Mouse (Mus musculus): ENCODE measurements around the gene Ist1. TPM values are rescaled to one million over a fixed set of nuclear protein-coding genes. Genes with fewer than 3 reads are reported as not detected.

The Ist1 gene
- total RNA-seq, 1 experiment from 2014 or later = 97.6 TPM

DNA sequence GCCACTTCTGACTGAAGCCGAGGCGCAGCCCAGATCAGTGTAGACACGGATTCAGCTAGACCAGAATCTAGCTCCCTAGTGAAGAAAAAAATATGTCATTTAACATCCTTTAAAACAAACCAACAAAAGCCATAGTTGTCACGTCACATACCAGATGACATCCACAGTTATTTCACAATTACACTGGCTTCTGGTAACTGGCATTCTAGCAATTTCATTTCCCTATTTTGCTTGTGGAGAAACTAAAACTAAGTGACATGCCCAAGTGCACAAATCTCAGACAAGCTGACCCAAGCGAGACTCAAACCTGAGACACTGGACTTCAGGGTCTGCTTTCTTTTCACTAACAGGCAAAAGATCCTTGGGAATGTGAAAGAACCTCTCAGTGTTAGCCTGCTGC lies 10.9 kb downstream of the Ist1 start:
- DNase-seq = no peak

DNA sequence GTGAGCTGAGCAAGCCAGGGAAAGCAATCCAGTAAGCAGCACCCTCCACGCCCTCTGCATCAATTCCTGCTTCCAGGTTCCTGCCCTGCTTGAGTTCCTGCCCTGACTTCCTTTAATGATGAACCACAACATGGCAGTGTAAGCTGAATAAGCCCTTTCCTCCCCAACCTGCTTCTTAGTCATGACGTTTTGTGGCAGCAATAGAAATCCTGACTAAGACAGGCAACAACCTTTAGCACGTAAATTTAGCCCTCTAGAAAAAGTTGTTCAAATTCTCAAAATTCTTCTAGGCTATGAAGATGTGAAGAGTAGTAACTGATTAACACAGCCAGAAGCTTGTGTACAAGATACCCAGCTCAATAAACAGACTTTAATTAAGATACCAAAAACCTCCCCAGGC lies 11.5 kb downstream of the Ist1 start:
- no peak for DNase-seq

DNA sequence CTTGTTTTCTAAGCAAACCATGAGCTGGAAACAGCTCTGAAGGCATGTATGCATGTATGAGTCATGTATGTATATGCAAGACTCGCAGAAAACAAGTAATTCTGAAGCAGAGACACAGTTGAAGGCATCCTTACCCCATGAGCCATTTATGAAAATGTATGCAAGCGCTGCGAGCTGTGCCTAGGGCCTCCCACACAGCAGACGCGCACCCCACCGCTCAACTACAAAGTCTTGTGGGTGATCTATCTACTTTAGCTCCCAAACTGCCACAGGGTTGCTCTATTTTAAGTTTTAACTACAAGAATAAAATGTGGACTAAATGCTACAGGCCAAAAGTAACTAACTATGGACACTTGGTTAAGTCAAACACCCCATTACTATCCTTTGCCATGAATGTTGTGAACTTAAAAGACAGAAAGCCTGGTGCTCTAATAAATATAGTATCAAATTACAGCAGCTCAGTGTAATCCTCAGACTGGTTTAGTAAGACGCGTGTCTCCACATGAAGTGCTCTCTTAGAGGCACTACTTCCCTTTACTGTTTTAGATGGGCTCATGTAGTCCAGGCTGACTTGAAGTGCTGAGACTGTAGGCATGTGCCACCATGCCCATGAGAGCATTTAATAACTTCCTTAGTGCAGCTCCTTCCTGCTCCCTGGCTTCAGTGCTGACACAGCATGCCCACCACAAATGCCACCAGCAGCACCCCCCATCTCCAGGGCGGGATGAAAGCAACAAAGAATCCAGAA lies 17.0 kb downstream of the Ist1 start:
- DNase-seq = no peak

DNA sequence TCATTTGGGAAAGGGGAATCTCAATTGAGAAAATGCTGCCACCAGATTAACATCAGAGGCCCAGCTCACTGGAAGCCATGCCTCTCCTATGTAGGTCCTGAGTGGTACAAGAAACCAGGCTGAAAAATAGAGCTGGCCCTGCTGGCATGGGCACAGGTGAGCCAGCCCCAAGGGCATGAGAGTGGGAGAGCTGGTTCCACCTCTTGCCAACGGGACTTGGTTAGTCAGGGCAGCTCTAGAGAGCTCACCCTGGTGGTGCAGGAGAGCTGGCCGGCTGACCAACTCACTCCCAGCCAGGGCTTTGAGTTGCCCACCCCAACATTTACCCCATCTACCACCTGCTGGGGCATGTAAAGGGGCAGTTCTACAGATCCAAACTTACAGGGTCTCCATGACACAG lies 19.5 kb downstream of the Ist1 start:
- no peak for DNase-seq

DNA sequence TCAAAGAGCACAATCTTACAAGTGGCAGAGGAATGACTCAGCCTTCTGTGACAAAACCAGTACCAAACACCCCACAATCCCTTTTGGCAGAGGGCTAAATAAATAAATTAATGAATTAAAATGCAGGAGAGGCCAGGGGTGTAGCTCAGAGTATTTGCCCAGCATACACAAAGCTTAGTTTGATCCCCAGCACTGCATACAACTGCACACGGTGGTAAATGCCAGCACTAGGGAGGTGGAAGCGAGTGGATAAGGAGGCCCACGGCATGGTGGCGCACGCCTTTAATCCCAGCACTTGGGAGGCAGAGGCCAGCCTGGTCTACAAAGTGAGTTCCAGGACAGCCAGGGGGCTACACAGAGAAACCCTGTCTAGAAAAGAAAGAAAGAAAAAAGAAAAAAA lies 20.4 kb downstream of the Ist1 start:
- no peak for DNase-seq

DNA sequence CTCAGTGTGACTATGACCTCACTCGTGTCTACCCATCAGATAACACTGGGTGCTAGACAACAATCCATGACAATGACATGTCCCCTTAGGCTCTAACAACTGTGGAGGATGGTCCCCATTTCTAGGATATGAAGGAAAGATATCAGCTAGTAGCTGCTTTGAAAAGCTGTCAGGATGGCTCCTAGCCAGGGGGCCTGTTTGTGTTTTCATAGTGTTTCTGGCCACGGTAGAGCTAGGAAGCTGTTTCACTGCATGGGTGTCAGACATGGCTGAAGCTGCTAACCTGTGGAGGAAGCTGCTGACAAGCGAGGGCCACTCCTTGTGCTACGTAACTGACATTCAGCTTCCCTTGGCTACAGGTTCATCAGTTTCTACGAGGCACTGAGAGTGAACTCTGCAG lies 26.4 kb downstream of the Ist1 start:
- no peak for DNase-seq

DNA sequence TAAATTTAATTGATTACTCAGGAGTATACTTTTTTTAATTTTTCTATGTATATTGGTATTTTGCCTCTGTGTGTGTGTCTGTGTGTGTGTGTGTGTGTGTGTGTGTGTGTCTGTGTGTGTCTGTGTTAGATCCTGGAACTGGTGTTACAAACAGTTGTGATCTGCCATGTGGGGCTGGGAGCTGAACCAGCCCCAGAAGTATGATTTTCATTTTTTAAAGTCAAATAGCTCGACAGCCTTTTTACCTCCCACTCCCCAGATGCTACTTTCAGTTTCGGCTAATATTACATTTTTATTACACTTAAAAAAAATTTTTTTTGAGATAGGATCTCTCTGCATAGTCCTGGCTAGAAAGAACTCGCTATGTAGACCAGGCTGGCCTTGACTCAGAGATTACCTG lies 30.7 kb downstream of the Ist1 start:
- DNase-seq = no peak

DNA sequence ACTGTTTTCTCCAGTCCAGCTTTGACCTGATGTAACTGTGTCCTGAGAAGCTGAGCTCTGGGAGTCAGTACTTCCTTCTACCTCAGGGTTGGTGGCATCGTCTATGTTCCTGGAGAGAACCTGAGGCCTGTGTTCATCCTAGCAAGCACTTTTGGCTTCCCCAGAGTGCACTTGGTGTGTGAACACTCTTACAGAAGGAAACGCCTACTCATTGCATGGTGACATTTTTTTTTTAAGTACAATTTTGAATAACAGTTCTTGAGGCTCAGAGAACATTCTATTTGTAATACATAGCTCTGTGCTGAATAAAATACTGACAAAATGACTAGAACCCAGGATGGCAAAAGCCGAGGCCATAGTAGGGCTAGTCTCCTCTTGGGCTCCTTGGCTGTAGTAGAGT lies 36.2 kb downstream of the Ist1 start:
- no peak for DNase-seq

DNA sequence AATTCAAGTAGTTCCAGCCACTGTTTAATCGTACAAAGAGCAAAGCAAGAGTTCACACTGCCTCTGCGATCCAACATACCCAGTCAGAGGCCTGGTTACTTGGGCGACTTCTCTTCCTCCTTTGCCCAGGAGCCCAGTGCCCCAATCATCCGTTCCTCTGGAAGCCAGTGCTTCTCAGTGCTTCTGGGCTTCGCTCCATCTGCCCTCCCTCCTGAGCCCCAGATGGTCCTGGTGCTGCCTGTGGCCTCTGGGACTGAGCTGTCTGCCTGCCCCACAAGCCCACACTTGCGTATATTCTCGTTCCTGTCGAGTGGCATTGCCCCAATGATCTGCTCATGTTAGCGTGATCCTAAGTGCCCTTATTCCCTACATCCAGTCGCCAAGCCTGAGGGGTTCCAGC lies 42.3 kb downstream of the Ist1 start:
- DNase-seq = no peak

DNA sequence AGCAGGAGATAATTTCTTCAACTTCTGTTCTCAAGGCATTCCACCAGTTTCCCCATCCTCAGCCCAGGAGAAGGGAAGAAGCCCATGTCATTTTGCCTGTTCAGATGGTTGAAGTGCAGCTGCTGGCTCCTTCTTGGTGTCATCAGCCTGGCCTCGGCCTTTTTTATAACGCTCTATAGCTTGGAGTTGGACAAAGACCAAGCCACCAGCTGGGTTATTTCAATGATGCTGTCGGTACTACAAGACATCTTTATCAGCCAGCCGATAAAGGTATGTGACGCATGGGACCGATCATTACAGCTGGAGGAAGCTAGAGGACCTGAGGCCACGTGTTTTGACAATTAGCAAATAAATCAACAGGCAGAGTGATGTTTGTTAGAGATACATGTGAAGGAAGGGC lies 44.6 kb downstream of the Ist1 start:
- no peak for DNase-seq

DNA sequence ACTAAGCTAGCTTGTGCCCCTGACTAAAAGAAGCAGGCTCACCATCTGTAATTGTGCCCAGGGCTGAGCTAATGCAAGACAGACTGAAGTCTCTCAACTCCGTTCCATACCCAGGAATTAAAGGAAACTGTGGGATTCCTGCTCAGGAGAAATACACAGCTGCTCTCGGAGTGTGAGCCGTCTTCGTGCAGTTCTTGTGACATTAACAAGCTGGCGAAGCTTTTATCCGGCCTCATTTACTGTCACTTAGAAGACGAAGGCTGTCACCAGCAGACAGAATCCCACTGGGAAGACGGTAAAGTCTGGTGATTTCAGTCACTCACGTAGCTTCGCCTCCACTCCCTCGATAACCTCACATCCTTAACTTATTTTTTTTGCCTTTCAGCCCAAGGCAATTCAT lies 45.7 kb downstream of the Ist1 start:
- no peak for DNase-seq

DNA sequence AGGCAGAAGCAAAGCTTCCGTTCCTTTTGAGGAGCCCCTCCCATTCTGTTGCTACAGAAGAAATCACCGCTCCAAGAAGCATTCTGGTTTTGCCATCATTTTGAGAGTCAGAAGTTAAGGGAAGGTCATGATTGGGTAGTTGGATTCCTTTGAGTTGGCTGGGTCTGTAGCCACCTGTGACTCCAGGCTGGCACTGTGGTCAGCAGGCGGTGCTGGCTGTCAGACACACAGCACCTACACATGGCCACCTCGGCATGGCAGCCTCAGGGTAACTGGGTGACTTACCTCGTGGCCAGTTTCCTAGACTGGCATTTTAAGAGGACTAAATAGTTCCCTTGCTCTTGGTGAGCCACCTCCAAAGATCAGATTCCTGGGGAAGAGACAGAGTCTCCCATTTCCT lies 51.8 kb downstream of the Ist1 start:
- DNase-seq = no peak

DNA sequence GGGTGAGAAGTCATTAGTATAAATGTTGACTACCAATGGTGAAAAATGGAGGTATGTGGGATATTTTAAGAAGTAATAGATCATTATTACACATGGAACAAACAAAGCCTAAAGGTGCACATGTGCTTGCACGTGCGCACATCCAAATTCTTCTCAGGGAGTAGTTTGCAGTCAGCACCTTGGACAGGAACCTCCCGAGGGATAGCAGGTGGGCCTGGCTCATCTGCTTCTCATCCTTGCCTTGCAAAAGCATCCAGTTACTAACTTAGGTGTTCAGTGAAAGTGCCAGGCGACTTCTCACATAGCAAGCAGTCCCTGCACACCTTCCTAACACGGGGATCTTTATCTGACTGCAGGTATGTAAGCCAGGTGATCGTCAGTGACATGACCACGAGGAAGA lies 52.6 kb downstream of the Ist1 start:
- DNase-seq = no peak

DNA sequence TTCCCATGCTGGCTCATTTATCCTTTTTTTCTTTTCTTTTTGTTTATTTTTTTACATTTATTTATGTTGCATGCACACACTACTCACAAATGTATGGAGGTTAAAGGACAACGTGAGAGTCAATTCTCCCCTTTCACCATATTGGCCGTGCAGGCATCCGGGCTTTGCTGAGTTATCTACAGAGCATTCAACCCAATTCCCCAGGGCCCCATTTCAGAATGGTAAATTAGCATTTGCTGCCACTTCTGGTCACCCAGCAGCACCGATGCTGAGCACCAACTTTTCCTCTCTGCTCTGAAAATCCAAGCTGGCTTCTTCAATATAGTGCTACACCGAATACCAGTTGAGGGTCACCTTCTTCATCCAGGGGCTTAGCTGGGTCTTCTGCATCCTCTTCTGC lies 54.2 kb downstream of the Ist1 start:
- DNase-seq = no peak

DNA sequence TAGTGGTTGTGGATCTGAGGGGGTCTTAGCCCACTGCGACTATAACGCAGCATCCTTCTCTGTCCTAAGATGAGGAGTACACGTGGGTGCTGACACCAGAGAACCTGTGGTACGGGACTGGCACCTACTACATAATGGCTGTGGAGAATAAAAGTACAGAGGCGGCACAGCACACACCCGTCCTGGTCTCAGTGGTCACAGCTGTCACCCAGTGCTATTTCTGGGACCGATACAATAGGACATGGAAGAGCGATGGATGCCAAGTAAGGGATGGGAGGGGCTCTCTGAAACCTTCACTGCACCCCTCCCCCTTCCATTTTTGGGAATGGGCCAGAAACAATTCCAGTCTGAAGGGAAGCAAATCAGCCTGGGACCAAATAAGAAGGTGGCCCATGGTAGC lies 57.9 kb downstream of the Ist1 start:
- DNase-seq = no peak

DNA sequence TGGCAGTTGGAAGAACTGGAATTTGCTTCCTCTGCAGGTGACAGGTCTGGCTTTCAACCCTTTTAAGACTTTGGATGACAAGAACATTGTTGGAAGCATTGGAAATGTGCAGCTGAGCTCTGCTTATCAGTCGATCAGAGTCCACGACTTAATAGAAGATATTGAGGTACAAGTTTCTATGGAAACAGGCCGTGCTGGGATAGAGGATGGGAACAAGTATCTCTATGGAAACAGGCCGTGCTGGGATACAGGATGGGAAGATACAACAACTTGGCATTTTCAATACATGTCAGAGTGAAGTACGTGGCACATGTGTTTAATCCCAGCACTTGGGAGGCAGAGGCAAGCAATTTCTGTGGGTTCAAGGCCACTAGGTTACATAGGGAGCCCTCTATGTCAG lies 60.6 kb downstream of the Ist1 start:
- DNase-seq = no peak

DNA sequence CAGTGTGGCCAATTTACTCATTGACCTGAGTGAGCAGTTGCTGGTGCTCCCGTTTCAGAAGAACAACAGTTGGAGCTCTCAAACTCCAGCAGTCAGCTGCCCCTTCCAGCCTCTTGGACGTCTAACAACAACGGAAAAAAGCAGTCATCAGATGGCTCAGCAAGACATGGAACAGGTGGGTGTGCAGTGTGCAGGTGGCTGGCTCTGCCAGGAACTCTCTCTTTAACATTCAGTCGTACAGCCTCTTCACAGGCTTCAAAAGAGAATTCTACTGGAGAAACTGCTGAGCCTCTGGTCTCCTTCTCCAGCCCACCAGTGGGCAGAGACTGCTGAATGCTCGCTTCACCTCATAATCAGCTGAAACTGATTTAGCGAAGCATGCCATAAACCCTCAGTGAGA lies 64.4 kb downstream of the Ist1 start:
- no peak for DNase-seq

Other genes starting within 250 kb of the Ist1 start
- gene Pmfbp1, start 199.2 kb downstream of the Ist1 start, total RNA-seq (2021) = not detected in 2 replicates
- 27.9 and 29.1 TPM in 2 replicates for gene Dhx38, start 127.4 kb downstream of the Ist1 start, total RNA-seq (2021)
- 13.1 and 16.2 TPM in 2 replicates for gene Txnl4b, start 127.4 kb downstream of the Ist1 start, total RNA-seq (2021)
- 78.2 and 105 TPM in 2 replicates for gene Hp, start 114.1 kb downstream of the Ist1 start, total RNA-seq (2021)
- 23.6 and 25.1 TPM in 2 replicates for gene Dhodh, start 84.6 kb downstream of the Ist1 start, total RNA-seq (2021)
- gene Pkd1l3, start 78.7 kb downstream of the Ist1 start, total RNA-seq (2021) = 0.06 TPM in 1 of 2 replicates, not detected in the other
- 10.8 and 13.3 TPM in 2 replicates for gene Zfp821, start 12.3 kb upstream of the Ist1 start, total RNA-seq (2021)
- gene Atxn1l, start 44.5 kb upstream of the Ist1 start, total RNA-seq (2021) = 31.0 and 41.8 TPM in 2 replicates
- gene Ap1g1, start 85.3 kb upstream of the Ist1 start, total RNA-seq (2021) = 91.7 and 93.1 TPM in 2 replicates
- gene Phlpp2, start 175.3 kb upstream of the Ist1 start, total RNA-seq (2021) = 10.0 and 11.0 TPM in 2 replicates

Measured in adrenal gland, postnatal 25 days (tissue).